Mouse (Mus musculus): Measurements from ENCODE around the gene Dnajb2. TPM values are rescaled to one million over a fixed set of nuclear protein-coding genes. Genes with fewer than 3 reads are reported as not detected.

Dnajb2 gene
- polyA plus RNA-seq (2015; fragmentation: Nextera tagmentation; extraction: Ambion mirVana), result 20.6 and 27.3 TPM in 2 replicates

GRCm38 (mm10) chr1:75236117-75237050 is at the start of gene Dnajb2:
Gene Dnajb2, plus strand, starts transcription at chr1:75236406.

GRCm38 (mm10) chr1:75191622-75192402 is 44.4 kb upstream of the Dnajb2 start, which contains the start of the genes Ankzf1 and Atg9a:
Gene Ankzf1, plus strand, starts transcription at chr1:75192151.
Gene Atg9a, minus strand, starts transcription at chr1:75192196.

GRCm38 (mm10) chr1:75210136-75211087 is 25.8 kb upstream of the Dnajb2 start, which contains the start of the genes Glb1l and Stk16:
Gene Glb1l, minus strand, starts transcription at chr1:75210813.
Gene Stk16, plus strand, starts transcription at chr1:75210838.

GRCm38 (mm10) chr1:75219531-75219930 is 16.7 kb upstream of the Dnajb2 start, which contains the start of gene Tuba4a:
Gene Tuba4a, minus strand, starts transcription at chr1:75219865.

GRCm38 (mm10) chr1:75231664-75232152 is 4.5 kb upstream of the Dnajb2 start, which contains the start of gene A630095N17Rik:
Gene A630095N17Rik, minus strand, starts transcription at chr1:75232102.

GRCm38 (mm10) chr1:75264091-75264880 is 28.1 kb downstream of the Dnajb2 start, which contains the start of gene Ptprn:
Gene Ptprn, minus strand, starts transcription at chr1:75264502.

GRCm38 (mm10) chr1:75278228-75278627 is 42.0 kb downstream of the Dnajb2 start, which contains the start of gene Resp18:
Gene Resp18, minus strand, starts transcription at chr1:75278415.

Small RNA genes within 50 kb of the gene (microRNA-seq; reads per million reads assigned to microRNA genes)
- not detected for gene Gm27943

Other genes with a start within 250 kb of the Dnajb2 start
- 6.5 and 6.7 TPM in 2 replicates for gene Nhej1, start 111.2 kb upstream of the Dnajb2 start, polyA plus RNA-seq (2015; fragmentation: Nextera tagmentation; extraction: Ambion mirVana)
- 0.98 TPM in 2 replicates for gene Slc23a3, start 102.5 kb upstream of the Dnajb2 start, polyA plus RNA-seq (2015; fragmentation: Nextera tagmentation; extraction: Ambion mirVana)
- gene Cnppd1, start 93.7 kb upstream of the Dnajb2 start, polyA plus RNA-seq (2015; fragmentation: Nextera tagmentation; extraction: Ambion mirVana), result 30.9 and 33.7 TPM in 2 replicates
- 23.0 and 25.4 TPM in 2 replicates for gene Retreg2, start 93.6 kb upstream of the Dnajb2 start, polyA plus RNA-seq (2015; fragmentation: Nextera tagmentation; extraction: Ambion mirVana)
- gene Zfand2b, start 67.8 kb upstream of the Dnajb2 start, polyA plus RNA-seq (2015; fragmentation: Nextera tagmentation; extraction: Ambion mirVana), result 27.1 and 30.9 TPM in 2 replicates
- gene Abcb6, start 56.0 kb upstream of the Dnajb2 start, polyA plus RNA-seq (2015; fragmentation: Nextera tagmentation; extraction: Ambion mirVana), result 11.4 and 15.1 TPM in 2 replicates
- gene Ankzf1, start 44.3 kb upstream of the Dnajb2 start, polyA plus RNA-seq (2015; fragmentation: Nextera tagmentation; extraction: Ambion mirVana), result 12.1 and 14.3 TPM in 2 replicates
- 25.4 and 26.5 TPM in 2 replicates for gene Atg9a, start 44.2 kb upstream of the Dnajb2 start, polyA plus RNA-seq (2015; fragmentation: Nextera tagmentation; extraction: Ambion mirVana)
- 7.8 and 8.9 TPM in 2 replicates for gene Glb1l, start 25.6 kb upstream of the Dnajb2 start, polyA plus RNA-seq (2015; fragmentation: Nextera tagmentation; extraction: Ambion mirVana)
- 66.2 and 71.5 TPM in 2 replicates for gene Stk16, start 25.6 kb upstream of the Dnajb2 start, polyA plus RNA-seq (2015; fragmentation: Nextera tagmentation; extraction: Ambion mirVana)
- 37.9 and 41.5 TPM in 2 replicates for gene Tuba4a, start 16.5 kb upstream of the Dnajb2 start, polyA plus RNA-seq (2015; fragmentation: Nextera tagmentation; extraction: Ambion mirVana)
- gene A630095N17Rik, start 4.3 kb upstream of the Dnajb2 start, polyA plus RNA-seq (2015; fragmentation: Nextera tagmentation; extraction: Ambion mirVana), result not detected in 2 replicates
- 0.30 TPM in 2 replicates for gene Ptprn, start 28.1 kb downstream of the Dnajb2 start, polyA plus RNA-seq (2015; fragmentation: Nextera tagmentation; extraction: Ambion mirVana)
- gene Resp18, start 42.0 kb downstream of the Dnajb2 start, polyA plus RNA-seq (2015; fragmentation: Nextera tagmentation; extraction: Ambion mirVana), result 0.29 TPM in 1 of 2 replicates, not detected in the other
- gene Dnpep, start 81.6 kb downstream of the Dnajb2 start, polyA plus RNA-seq (2015; fragmentation: Nextera tagmentation; extraction: Ambion mirVana), result 153 and 154 TPM in 2 replicates
- gene Des, start 123.9 kb downstream of the Dnajb2 start, polyA plus RNA-seq (2015; fragmentation: Nextera tagmentation; extraction: Ambion mirVana), result 2,029 and 2,461 TPM in 2 replicates
- 51.1 and 53.5 TPM in 2 replicates for gene Speg, start 138.9 kb downstream of the Dnajb2 start, polyA plus RNA-seq (2015; fragmentation: Nextera tagmentation; extraction: Ambion mirVana)
- gene Gmppa, start 199.5 kb downstream of the Dnajb2 start, polyA plus RNA-seq (2015; fragmentation: Nextera tagmentation; extraction: Ambion mirVana), result 89.2 and 102 TPM in 2 replicates
- gene Asic4, start 214.0 kb downstream of the Dnajb2 start, polyA plus RNA-seq (2015; fragmentation: Nextera tagmentation; extraction: Ambion mirVana), result 0.33 and 0.40 TPM in 2 replicates
- gene Chpf, start 242.9 kb downstream of the Dnajb2 start, polyA plus RNA-seq (2015; fragmentation: Nextera tagmentation; extraction: Ambion mirVana), result 45.4 and 46.4 TPM in 2 replicates
- gene Tmem198, start 243.1 kb downstream of the Dnajb2 start, polyA plus RNA-seq (2015; fragmentation: Nextera tagmentation; extraction: Ambion mirVana), result 1.1 and 1.4 TPM in 2 replicates